Mouse (Mus musculus): ENCODE data around the gene Fbln1. TPM values are rescaled to one million over a fixed set of nuclear protein-coding genes. Genes with fewer than 3 reads are reported as not detected.

Fbln1 gene
- polyA plus RNA-seq, 1 experiment from 2014 or later: 162 TPM

DNA sequence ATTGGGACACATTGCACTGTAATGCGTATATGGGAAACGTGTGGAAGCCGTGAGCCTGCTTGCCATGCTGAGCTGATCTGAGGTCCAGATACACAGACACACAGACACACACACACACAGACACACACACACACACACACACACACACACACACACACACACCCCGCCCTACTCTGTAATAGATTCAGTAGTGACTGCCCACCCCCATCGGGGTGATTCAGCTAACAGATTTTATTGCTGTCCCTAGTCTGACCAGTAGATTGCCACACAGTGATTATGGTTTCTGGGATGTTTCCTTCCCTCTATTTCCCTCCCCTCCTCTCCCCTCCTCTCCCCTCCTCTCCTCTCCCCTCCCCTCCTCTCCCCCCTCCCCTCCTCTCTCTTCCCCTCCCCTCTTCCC is 42.6 kb downstream of the Fbln1 start:
- H3K4me1 ChIP-seq (ENCODE audit: control insufficient read depth in 2 of 2, insufficient read depth in 2 of 2, low read length in 2 of 2): peaks cover 0 to 2% of the 10 kb centered on the region in 2 experiments; a peak in 1 of 4 replicates
- H3K27me3 ChIP-seq (ENCODE audit: control insufficient read depth, insufficient read depth, low read length): peaks cover 6% of the 10 kb centered on the region; the same call in 1 of the 2 replicates
- no peak overlapping the region for H3K27ac ChIP-seq (replicated peaks in 1 of 2; ENCODE audit: control insufficient read depth in 1 of 2, insufficient read depth in 1 of 2, low read depth in 2 of 2, low read length in 2 of 2)
- no peak overlapping the region for H3K9ac ChIP-seq (ENCODE audit: low read length)
- no peak overlapping the region for H3K4me2 ChIP-seq (ENCODE audit: low read length)
- no peaks in the 10 kb centered on the region for H3K9me3 ChIP-seq (ENCODE audit: control insufficient read depth, low read length)
- WGBS: 90% methylated on average over 5 of the region's 5 CpGs
- no peak for ATAC-seq (ENCODE audit: insufficient number of reproducible peaks, insufficient read depth, low FRiP score, low read depth)
- H3K36me3 ChIP-seq (ENCODE audit: control insufficient read depth, insufficient read depth, low read length): peaks cover 42% of the 10 kb centered on the region
- no peak overlapping the region for H3K4me3 ChIP-seq (ENCODE audit: control insufficient read depth in 1 of 2, insufficient read depth in 1 of 2, low read depth in 1 of 2, low read length in 2 of 2)

DNA sequence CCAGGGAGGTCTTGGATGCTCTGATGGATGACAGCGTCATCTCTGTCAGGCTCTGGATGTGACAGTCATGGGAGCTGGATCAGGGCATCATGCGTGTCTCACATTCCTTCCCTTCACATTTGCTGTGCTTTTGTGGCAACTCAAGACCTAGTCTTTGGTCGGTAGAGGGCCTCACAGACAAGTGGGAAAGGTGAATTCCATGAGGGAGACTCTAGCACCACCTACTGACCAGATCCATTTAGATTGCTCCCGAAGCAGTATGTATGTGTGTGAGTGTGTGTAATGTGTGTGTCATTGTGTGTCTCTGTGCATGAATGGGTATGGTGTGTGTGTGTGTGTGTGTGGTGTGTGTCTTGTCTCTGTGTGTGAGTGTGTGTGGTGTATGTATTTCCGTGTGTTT is 43.5 kb downstream of the Fbln1 start:
- no peak for ATAC-seq (ENCODE audit: insufficient number of reproducible peaks, insufficient read depth, low FRiP score, low read depth)
- Histone ChIP-seq H3K9ac (ENCODE audit: low read length) (no peak overlapping the region), H3K27me3 (ENCODE audit: control insufficient read depth, insufficient read depth, low read length) (peaks cover 6% of the 10 kb centered on the region; the same call in 1 of the 2 replicates), H3K9me3 (ENCODE audit: control insufficient read depth, low read length) (no peaks in the 10 kb centered on the region), H3K4me1 (ENCODE audit: control insufficient read depth in 2 of 2, insufficient read depth in 2 of 2, low read length in 2 of 2) (peaks cover 0 to 2% of the 10 kb centered on the region in 2 experiments; a peak in 1 of 4 replicates), H3K36me3 (ENCODE audit: control insufficient read depth, insufficient read depth, low read length) (peaks cover 35% of the 10 kb centered on the region), H3K27ac (replicated peaks in 1 of 2; ENCODE audit: control insufficient read depth in 1 of 2, insufficient read depth in 1 of 2, low read depth in 2 of 2, low read length in 2 of 2) (no peak overlapping the region), H3K4me3 (ENCODE audit: control insufficient read depth in 1 of 2, insufficient read depth in 1 of 2, low read depth in 1 of 2, low read length in 2 of 2) (no peak overlapping the region), H3K4me2 (ENCODE audit: low read length) (no peak overlapping the region)
- WGBS: 46% methylated on average over 5 of the region's 5 CpGs

DNA sequence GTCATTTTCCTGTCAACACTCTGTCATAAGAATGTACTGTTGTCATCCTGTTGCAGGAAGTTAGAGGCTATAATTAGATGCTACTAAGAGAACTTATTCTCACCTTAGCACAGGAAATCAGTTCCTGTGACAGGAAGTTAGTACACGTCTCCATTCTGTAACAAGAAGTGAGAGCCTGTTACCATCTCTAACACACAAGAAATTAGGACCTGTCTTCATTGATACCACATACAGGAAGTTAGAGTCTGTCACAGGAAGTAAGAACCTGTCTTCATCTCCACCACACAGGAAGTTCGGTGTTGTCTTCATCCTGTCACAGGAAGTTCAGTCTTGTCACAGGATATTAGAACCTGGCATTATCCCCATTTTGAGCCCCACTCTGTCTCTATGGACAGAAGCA is 44.7 kb downstream of the Fbln1 start:
- Histone ChIP-seq H3K4me1 (ENCODE audit: control insufficient read depth in 2 of 2, insufficient read depth in 2 of 2, low read length in 2 of 2) (no peaks in the 10 kb centered on the region), H3K9me3 (ENCODE audit: control insufficient read depth, low read length) (no peaks in the 10 kb centered on the region), H3K27me3 (ENCODE audit: control insufficient read depth, insufficient read depth, low read length) (peaks cover 6% of the 10 kb centered on the region; the same call in 1 of the 2 replicates), H3K36me3 (ENCODE audit: control insufficient read depth, insufficient read depth, low read length) (peaks cover 32% of the 10 kb centered on the region), H3K27ac (replicated peaks in 1 of 2; ENCODE audit: control insufficient read depth in 1 of 2, insufficient read depth in 1 of 2, low read depth in 2 of 2, low read length in 2 of 2) (no peak overlapping the region), H3K4me2 (ENCODE audit: low read length) (no peak overlapping the region), H3K9ac (ENCODE audit: low read length) (no peak overlapping the region), H3K4me3 (ENCODE audit: control insufficient read depth in 1 of 2, insufficient read depth in 1 of 2, low read depth in 1 of 2, low read length in 2 of 2) (no peak overlapping the region)
- no peak for ATAC-seq (ENCODE audit: insufficient number of reproducible peaks, insufficient read depth, low FRiP score, low read depth)
- WGBS: 65% methylated on average over 2 of the region's 2 CpGs

DNA sequence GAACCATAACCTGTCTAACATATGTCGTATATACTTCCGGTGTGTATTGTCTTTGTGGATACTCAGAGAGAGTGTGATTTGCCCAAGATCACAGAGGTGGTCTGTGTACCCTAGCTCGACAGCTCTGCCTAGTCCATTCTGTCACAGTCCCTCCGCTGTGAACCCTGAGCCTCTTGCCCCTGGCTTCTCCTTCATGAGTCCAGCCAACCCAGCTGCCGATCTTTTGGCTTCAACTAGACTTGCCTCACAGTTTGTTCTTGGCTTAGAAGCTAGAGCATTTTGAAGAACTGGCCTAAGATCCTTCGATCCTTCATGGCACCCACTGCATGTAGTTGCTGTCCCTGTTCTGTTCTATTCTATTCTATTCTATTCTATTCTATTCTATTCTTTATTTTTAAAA is 46.7 kb downstream of the Fbln1 start:
- WGBS: 91% methylated on average over 6 of the region's 6 CpGs
- ATAC-seq (ENCODE audit: insufficient number of reproducible peaks, insufficient read depth, low FRiP score, low read depth): no peak
- Histone ChIP-seq H3K27ac (replicated peaks in 1 of 2; ENCODE audit: control insufficient read depth in 1 of 2, insufficient read depth in 1 of 2, low read depth in 2 of 2, low read length in 2 of 2) (no peak overlapping the region), H3K4me1 (ENCODE audit: control insufficient read depth in 2 of 2, insufficient read depth in 2 of 2, low read length in 2 of 2) (no peaks in the 10 kb centered on the region), H3K36me3 (ENCODE audit: control insufficient read depth, insufficient read depth, low read length) (peaks cover 32% of the 10 kb centered on the region), H3K4me2 (ENCODE audit: low read length) (no peak overlapping the region), H3K4me3 (ENCODE audit: control insufficient read depth in 1 of 2, insufficient read depth in 1 of 2, low read depth in 1 of 2, low read length in 2 of 2) (no peak overlapping the region), H3K27me3 (ENCODE audit: control insufficient read depth, insufficient read depth, low read length) (peaks cover 2% of the 10 kb centered on the region; the same call in 1 of the 2 replicates), H3K9me3 (ENCODE audit: control insufficient read depth, low read length) (no peaks in the 10 kb centered on the region), H3K9ac (ENCODE audit: low read length) (no peak overlapping the region)

DNA sequence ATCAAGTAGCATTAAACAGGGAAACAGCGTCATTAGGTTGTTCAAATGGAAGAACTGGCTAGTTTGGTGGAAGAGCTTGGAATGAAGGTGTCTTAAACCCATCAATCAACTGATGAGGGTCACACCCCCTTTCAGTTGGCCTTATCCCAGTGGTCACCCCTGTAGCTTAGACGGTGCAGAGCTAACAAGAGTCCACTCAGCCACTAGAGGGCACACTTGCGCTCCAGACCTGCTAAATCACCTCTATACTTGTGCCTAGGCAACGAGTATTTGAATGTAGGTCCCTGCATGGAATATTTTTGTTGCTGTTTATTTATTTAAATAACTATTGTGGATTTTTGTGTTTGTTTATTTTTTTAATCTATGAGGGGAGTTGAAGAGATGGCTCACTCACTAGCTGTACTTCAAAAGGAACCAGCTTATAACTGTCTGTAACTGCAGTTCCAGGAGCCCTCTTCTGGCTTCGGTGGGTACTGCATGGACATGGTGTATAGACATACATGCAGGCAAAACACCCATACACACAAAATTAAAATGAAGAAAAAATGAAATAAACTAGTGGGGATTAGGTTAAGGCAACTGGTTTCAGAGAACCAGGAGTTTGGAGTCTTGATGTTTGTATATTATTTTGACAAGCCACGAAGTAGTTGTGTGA is 52.2 kb downstream of the Fbln1 start:
- Histone ChIP-seq H3K27me3 (ENCODE audit: control insufficient read depth, insufficient read depth, low read length) (no peaks in the 10 kb centered on the region), H3K4me3 (ENCODE audit: control insufficient read depth in 1 of 2, insufficient read depth in 1 of 2, low read depth in 1 of 2, low read length in 2 of 2) (no peak overlapping the region), H3K9ac (ENCODE audit: low read length) (no peak overlapping the region), H3K9me3 (ENCODE audit: control insufficient read depth, low read length) (peaks cover 8% of the 10 kb centered on the region; the same call in 1 of the 2 replicates), H3K36me3 (ENCODE audit: control insufficient read depth, insufficient read depth, low read length) (peaks cover 5% of the 10 kb centered on the region; the same call in 1 of the 2 replicates), H3K27ac (replicated peaks in 1 of 2; ENCODE audit: control insufficient read depth in 1 of 2, insufficient read depth in 1 of 2, low read depth in 2 of 2, low read length in 2 of 2) (no peak overlapping the region), H3K4me2 (ENCODE audit: low read length) (no peak overlapping the region), H3K4me1 (ENCODE audit: control insufficient read depth in 2 of 2, insufficient read depth in 2 of 2, low read length in 2 of 2) (no peaks in the 10 kb centered on the region)
- WGBS: 74% methylated on average over 6 of the region's 6 CpGs
- ATAC-seq (ENCODE audit: insufficient number of reproducible peaks, insufficient read depth, low FRiP score, low read depth): no peak

DNA sequence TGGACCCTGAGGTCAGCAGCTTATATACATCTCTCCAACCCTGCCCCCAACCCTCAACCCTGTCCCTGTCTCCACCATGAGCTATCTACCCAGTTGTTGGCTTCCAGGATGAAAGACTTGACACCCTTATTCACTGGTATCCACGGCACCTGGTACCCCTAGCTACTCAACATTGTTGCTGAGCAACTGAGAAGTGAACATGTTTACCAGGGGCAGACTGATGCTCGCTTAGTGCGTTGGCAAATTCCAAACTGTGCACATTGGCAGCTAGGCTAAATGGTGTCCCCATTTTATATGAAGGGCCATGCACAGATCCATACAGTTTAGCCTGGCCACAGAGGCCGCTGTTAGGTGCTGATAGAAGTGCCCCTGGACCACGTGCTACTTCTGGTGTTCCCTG is 57.1 kb downstream of the Fbln1 start:
- H3K9me3 ChIP-seq (ENCODE audit: control insufficient read depth, low read length): peaks cover 8% of the 10 kb centered on the region; the same call in 1 of the 2 replicates
- H3K36me3 ChIP-seq (ENCODE audit: control insufficient read depth, insufficient read depth, low read length): peaks cover 5% of the 10 kb centered on the region; the same call in 1 of the 2 replicates
- no peak overlapping the region for H3K9ac ChIP-seq (ENCODE audit: low read length)
- H3K27me3 ChIP-seq (ENCODE audit: control insufficient read depth, insufficient read depth, low read length): no peaks in the 10 kb centered on the region
- H3K4me2 ChIP-seq (ENCODE audit: low read length): no peak overlapping the region
- WGBS: 86% methylated on average over 5 of the region's 5 CpGs
- no peak for ATAC-seq (ENCODE audit: insufficient number of reproducible peaks, insufficient read depth, low FRiP score, low read depth)
- no peak overlapping the region for H3K27ac ChIP-seq (replicated peaks in 1 of 2; ENCODE audit: control insufficient read depth in 1 of 2, insufficient read depth in 1 of 2, low read depth in 2 of 2, low read length in 2 of 2)
- no peaks in the 10 kb centered on the region for H3K4me1 ChIP-seq (ENCODE audit: control insufficient read depth in 2 of 2, insufficient read depth in 2 of 2, low read length in 2 of 2)
- no peak overlapping the region for H3K4me3 ChIP-seq (ENCODE audit: control insufficient read depth in 1 of 2, insufficient read depth in 1 of 2, low read depth in 1 of 2, low read length in 2 of 2)

DNA sequence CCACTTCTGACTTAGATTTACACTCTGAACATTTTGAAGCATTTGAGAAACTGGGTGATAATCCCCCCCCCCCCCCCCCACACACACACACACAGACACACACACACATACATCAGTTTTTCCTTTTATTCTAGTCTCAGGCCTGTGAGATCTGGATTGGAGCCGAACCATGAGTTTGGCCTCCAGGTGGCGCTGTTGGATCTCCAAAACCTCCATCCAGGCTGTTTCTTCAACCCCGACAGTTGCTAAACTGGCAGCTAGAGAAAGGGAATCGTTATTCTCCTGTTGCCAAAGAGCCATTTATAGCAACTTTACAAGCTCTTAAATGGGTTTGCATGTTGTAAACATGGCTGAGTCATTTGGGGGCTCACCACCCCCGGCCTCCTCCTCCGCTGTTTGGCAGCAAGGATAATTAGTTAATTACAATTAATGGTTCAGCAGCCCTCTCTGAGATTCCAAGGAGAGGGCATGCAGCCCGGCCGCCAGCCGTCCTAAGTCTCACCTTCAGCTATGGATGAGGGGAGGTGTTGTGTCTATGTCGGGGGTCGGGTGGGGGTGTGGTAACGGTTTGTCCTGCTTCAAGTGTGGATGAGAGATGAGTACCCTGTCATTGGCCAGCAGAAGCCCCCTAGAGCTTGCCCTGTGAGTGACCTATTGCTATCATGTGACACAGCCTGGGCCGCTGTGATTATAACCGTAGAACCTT is 61.1 kb downstream of the Fbln1 start:
- peaks cover 0 to 2% of the 10 kb centered on the region in 2 experiments; a peak in 2 of 4 replicates for H3K4me1 ChIP-seq (ENCODE audit: control insufficient read depth in 2 of 2, insufficient read depth in 2 of 2, low read length in 2 of 2)
- H3K9me3 ChIP-seq (ENCODE audit: control insufficient read depth, low read length): no peaks in the 10 kb centered on the region
- ATAC-seq (ENCODE audit: insufficient number of reproducible peaks, insufficient read depth, low FRiP score, low read depth): no peak
- H3K36me3 ChIP-seq (ENCODE audit: control insufficient read depth, insufficient read depth, low read length): peaks cover 5% of the 10 kb centered on the region; the same call in 1 of the 2 replicates
- H3K4me2 ChIP-seq (ENCODE audit: low read length): no peak overlapping the region
- no peaks in the 10 kb centered on the region for H3K27me3 ChIP-seq (ENCODE audit: control insufficient read depth, insufficient read depth, low read length)
- no peak overlapping the region for H3K4me3 ChIP-seq (ENCODE audit: control insufficient read depth in 1 of 2, insufficient read depth in 1 of 2, low read depth in 1 of 2, low read length in 2 of 2)
- 39% methylated on average over 14 of the region's 14 CpGs for WGBS
- no peak overlapping the region for H3K27ac ChIP-seq (replicated peaks in 1 of 2; ENCODE audit: control insufficient read depth in 1 of 2, insufficient read depth in 1 of 2, low read depth in 2 of 2, low read length in 2 of 2)
- H3K9ac ChIP-seq (ENCODE audit: low read length): no peak overlapping the region
